Mouse (Mus musculus) spleen, adult 2 months (tissue): Measurements from ENCODE around the gene Ccdc43. TPM values are rescaled to one million over a fixed set of nuclear protein-coding genes. Genes with fewer than 3 reads are reported as not detected.

Source experiments
- DNase-seq, 2 experiments: peaks; one replicate each; pipeline versions ENCODE4 v3.0.0 to v3.0.0-alpha.2; 2012 to 2021; ENCODE audit warnings: low spot score in 2 of 2, low read depth in 1 of 2
- H3K27ac ChIP-seq: fragments of 200-500 bp; 2 replicates; pipeline ENCODE4 v1.5.1; 2012; ENCODE audit warnings: low read length, inconsistent platforms; ENCODE audit not compliant: insufficient read depth
- H3K27me3 ChIP-seq: fragments of 200-500 bp; 2 replicates; pipeline ENCODE4 v1.6.1; 2012; ENCODE audit warnings: mild to moderate bottlenecking, moderate library complexity, low read length, inconsistent platforms; ENCODE audit not compliant: control insufficient read depth, insufficient read depth
- H3K36me3 ChIP-seq: fragments of 200-500 bp; 2 replicates; pipeline ENCODE4 v1.6.1; 2012; ENCODE audit warnings: mild to moderate bottlenecking, low read length, inconsistent platforms; ENCODE audit not compliant: control insufficient read depth, insufficient read depth
- H3K4me1 ChIP-seq: fragments of 200-500 bp; 2 replicates; pipeline ENCODE4 v1.6.1; 2011; ENCODE audit warnings: inconsistent platforms; ENCODE audit not compliant: control insufficient read depth, insufficient read depth, insufficient read length
- H3K4me3 ChIP-seq: fragments of 200-500 bp; 2 replicates; pipeline ENCODE4 v1.5.1; 2011; ENCODE audit warnings: mild to moderate bottlenecking, inconsistent platforms; ENCODE audit not compliant: insufficient read depth, insufficient read length; ENCODE audit errors: extremely low read depth
- CTCF ChIP-seq: fragments of 200-500 bp; IDR thresholded peaks from 2 replicates; pipeline ENCODE4 v1.5.1; 2011; ENCODE audit warnings: mild to moderate bottlenecking, inconsistent platforms; ENCODE audit not compliant: insufficient read depth, insufficient read length, insufficient replicate concordance; ENCODE audit errors: extremely low read depth
- POLR2A ChIP-seq: fragments of 200-500 bp; IDR thresholded peaks from 2 replicates; pipeline ENCODE4 v1.6.1; 2011; ENCODE audit warnings: low read depth, low read length, inconsistent platforms
- WGBS: fragments of 180-500 bp; shearing (Covaris S2); methylation state at CpG from one replicate; pipeline ENCODE4 v1.1.7; 2018; 5-methylcytosine and 5-hydroxymethylcytosine counted together
- polyA plus RNA-seq: library from polyadenylated mRNA; depleted of rRNA; stranded (reverse); fragments of >200 nt; gene quantifications from 2 replicates; pipeline ENCODE4 v1.2.3, GENCODE M21; 2012; rRNA removed

The Ccdc43 gene
- polyA plus RNA-seq, 1 experiment, result 2.6 TPM

DNA sequence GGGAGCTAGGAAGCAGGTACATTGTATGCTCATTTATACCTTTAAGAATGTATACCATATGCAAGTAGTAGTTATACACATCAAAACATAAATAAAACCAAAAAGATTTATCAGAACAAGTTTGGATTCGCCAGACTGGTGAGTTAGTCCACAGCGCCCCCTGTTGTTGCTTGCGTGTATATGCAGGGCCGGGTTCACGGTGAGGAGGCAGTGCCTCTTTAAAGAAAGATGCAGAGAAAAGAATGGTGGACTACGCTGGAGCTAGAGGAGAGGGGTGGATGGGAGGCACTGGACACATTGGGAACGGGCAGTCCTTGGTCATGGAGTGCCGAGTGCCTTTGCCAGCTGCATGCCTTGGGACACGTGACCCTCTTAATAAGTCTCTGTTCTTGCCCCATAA, 46.2 kb downstream of the Ccdc43 start:
- 11% methylated on average over 9 of the region's 9 CpGs for WGBS
- no peak overlapping the region for H3K4me3 ChIP-seq
- no peak for TF ChIP-seq POLR2A
- TF ChIP-seq CTCF, result peak; percentile 43; the same call in 1 of the 2 replicates
- no peaks in the 10 kb centered on the region for H3K4me1 ChIP-seq
- H3K36me3 ChIP-seq, result no peaks in the 10 kb centered on the region
- DNase-seq, result peak in 1 of 2 experiments; percentile 1
- no peak overlapping the region for H3K27ac ChIP-seq
- H3K27me3 ChIP-seq, result no peaks in the 10 kb centered on the region

DNA sequence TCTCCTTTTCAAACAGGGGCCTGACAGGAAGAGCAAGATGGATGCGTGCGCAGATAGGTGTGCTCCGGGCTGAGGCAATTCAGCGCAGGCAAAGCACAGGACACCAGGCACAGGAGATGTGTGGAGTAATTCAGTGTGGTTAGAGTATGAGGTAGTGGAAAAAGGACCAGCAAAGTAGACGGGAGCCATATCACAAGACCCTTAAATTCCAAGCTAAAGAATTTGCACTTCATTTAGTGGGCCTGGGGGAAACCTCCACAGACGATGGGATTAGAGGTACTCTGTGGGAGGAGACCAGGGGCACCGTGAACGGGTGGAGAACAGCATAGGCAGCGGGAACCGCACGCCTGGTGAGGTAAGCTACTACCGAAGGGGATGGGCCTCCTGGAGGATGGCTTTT, 49.7 kb downstream of the Ccdc43 start:
- H3K4me1 ChIP-seq, result no peaks in the 10 kb centered on the region
- TF ChIP-seq POLR2A (no peak), CTCF (no peak)
- WGBS, result 84% methylated on average over 12 of the region's 12 CpGs
- H3K27me3 ChIP-seq, result no peaks in the 10 kb centered on the region
- no peaks in the 10 kb centered on the region for H3K36me3 ChIP-seq
- no peak overlapping the region for H3K27ac ChIP-seq
- DNase-seq, result no peak
- no peak overlapping the region for H3K4me3 ChIP-seq

DNA sequence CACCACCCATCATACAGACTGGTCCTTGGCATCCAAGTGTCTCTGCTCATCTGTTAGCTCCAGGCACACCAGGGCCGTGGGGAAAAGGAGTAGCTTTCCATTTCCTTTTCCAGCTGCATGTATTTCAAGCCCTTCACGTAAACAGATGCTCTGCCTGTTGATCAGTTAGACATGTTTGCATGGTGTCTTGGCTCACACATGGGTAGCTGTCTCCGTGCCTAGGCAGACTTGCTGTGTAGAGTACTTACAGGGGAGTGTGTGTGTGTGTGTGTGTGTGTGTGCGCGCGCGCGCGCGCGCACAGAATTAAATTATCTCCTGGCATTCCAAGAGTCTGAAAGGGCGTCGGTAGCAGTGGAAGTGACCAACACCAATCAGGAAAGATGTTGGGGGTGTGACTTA, 51.4 kb downstream of the Ccdc43 start:
- WGBS, result 91% methylated on average over 13 of the region's 13 CpGs
- no peak overlapping the region for H3K4me3 ChIP-seq
- H3K27ac ChIP-seq, result no peak overlapping the region
- H3K27me3 ChIP-seq, result no peaks in the 10 kb centered on the region
- H3K36me3 ChIP-seq, result no peaks in the 10 kb centered on the region
- no peaks in the 10 kb centered on the region for H3K4me1 ChIP-seq
- DNase-seq, result no peak
- no peak for TF ChIP-seq CTCF

DNA sequence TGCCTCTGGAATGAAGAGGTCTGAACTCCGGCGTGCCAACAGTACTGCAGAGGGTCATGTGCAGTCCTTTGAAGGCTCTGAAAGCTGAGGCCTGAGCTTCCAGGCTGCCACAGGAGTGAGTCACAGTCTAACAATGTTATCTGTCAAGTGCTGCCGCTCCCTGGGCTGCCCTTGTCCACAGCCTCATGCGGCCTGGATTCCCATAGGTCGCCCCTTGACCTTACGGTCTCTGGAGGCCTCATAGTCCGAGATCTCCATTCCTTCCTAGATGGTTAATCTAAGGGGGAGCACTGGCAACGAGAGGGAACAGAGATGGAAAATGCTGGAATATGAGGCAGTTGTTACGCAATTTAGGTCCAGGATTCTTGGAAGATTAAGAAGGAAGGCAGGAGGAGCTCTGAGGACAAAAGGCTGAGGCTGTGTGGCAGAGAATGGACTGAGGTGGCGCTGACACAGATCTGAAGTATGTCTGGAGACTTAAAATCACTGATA, 53.6 kb downstream of the Ccdc43 start:
- DNase-seq, result no peak
- Histone ChIP-seq H3K27ac (no peak overlapping the region), H3K27me3 (no peaks in the 10 kb centered on the region), H3K4me1 (no peaks in the 10 kb centered on the region), H3K36me3 (no peaks in the 10 kb centered on the region), H3K4me3 (no peak overlapping the region)
- WGBS, result 79% methylated on average over 10 of the region's 10 CpGs
- TF ChIP-seq POLR2A (no peak), CTCF (no peak)

DNA sequence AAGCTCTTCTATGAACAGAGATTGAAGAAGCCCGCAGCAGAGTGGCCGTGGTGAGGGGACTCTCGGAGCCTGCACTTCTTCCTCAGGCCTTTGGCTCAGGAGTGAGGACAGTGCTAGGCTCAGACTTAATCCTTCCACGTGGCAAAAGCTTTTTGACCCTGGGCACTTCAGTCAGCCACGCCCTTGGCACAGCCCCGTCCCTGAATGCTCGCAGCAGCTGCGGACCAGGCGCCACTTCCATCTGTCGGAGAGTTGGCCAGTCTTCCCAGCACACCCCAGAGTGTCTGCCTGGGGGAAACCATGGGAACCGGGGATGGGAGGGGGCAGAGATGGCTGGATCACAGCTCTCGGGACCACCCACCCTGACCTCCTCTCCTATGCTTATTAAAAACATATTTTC, 60.7 kb downstream of the Ccdc43 start:
- H3K4me1 ChIP-seq, result no peaks in the 10 kb centered on the region
- H3K27me3 ChIP-seq, result no peaks in the 10 kb centered on the region
- TF ChIP-seq CTCF, result no peak
- TF ChIP-seq POLR2A, result no peak
- no peak overlapping the region for H3K4me3 ChIP-seq
- 79% methylated on average over 12 of the region's 12 CpGs for WGBS
- H3K27ac ChIP-seq, result no peak overlapping the region
- no peak for DNase-seq
- no peaks in the 10 kb centered on the region for H3K36me3 ChIP-seq

Other genes with a start within 250 kb of the Ccdc43 start
- 60.4 and 60.8 TPM in 2 replicates for gene Itga2b, start 227.7 kb downstream of the Ccdc43 start, polyA plus RNA-seq
- gene Gpatch8, start 141.4 kb downstream of the Ccdc43 start, polyA plus RNA-seq, result 12.3 and 13.6 TPM in 2 replicates
- gene Gm11627, start 118.3 kb downstream of the Ccdc43 start, polyA plus RNA-seq, result 0.27 TPM in 1 of 2 replicates, not detected in the other
- 2.9 and 4.2 TPM in 2 replicates for gene Fzd2, start 93.4 kb downstream of the Ccdc43 start, polyA plus RNA-seq
- not detected in 2 replicates for gene Meioc, start 34.1 kb downstream of the Ccdc43 start, polyA plus RNA-seq
- 11.7 and 12.1 TPM in 2 replicates for gene Adam11, start 63.7 kb upstream of the Ccdc43 start, polyA plus RNA-seq
- 0.87 and 0.96 TPM in 2 replicates for gene Gjc1, start 121.9 kb upstream of the Ccdc43 start, polyA plus RNA-seq
- gene Higd1b, start 138.1 kb upstream of the Ccdc43 start, polyA plus RNA-seq, result 0.15 TPM in 1 of 2 replicates, not detected in the other
- 119 and 134 TPM in 2 replicates for gene Eftud2, start 183.2 kb upstream of the Ccdc43 start, polyA plus RNA-seq
- gene Ccdc103, start 183.4 kb upstream of the Ccdc43 start, polyA plus RNA-seq, result 0.12 TPM in 1 of 2 replicates, not detected in the other
- not detected in 2 replicates for gene Fam187a, start 187.4 kb upstream of the Ccdc43 start, polyA plus RNA-seq
- gene Gfap, start 203.1 kb upstream of the Ccdc43 start, polyA plus RNA-seq, result 1.7 and 1.8 TPM in 2 replicates
- gene Kif18b, start 227.3 kb upstream of the Ccdc43 start, polyA plus RNA-seq, result 7.0 and 8.9 TPM in 2 replicates
- not detected in 2 replicates for gene C1ql1, start 248.9 kb upstream of the Ccdc43 start, polyA plus RNA-seq